Mouse (Mus musculus) cortical plate, adult 2 months (tissue): Measurements from ENCODE around the gene Bbs10.
A peak's percentile ranks its signal among the peaks of the same experiment; 100 is the strongest.

ENCODE experiments used
- CTCF ChIP-seq: fragments of 200-500 bp; IDR thresholded peaks from 2 replicates; pipeline ENCODE4 v1.5.1; 2011; ENCODE audit warnings: mild to moderate bottlenecking, control low read depth, low read length; ENCODE audit not compliant: insufficient read depth; ENCODE audit errors: extremely low read depth
- POLR2A ChIP-seq: fragments of 200-500 bp; IDR thresholded peaks from 2 replicates; pipeline ENCODE4 v1.6.1; 2011; ENCODE audit warnings: mild to moderate bottlenecking, low read length, control low read depth; ENCODE audit not compliant: insufficient read depth; ENCODE audit errors: extremely low read depth

GRCm38 (mm10) chr10:111318021-111318420 lies 19.5 kb downstream of the Bbs10 start:
- TF ChIP-seq CTCF (0 out of 2 replicates have a peak, but pooled peaks have one; percentile 8), POLR2A (no peak)
